Mouse (Mus musculus): ENCODE measurements at regions not wholly inside any gene's neighbourhood (a gene's known extent, or its start where the extent isn't known, plus 50 kb on each side); places are given as distances from the start of the nearest gene placed in this dataset.

DNA sequence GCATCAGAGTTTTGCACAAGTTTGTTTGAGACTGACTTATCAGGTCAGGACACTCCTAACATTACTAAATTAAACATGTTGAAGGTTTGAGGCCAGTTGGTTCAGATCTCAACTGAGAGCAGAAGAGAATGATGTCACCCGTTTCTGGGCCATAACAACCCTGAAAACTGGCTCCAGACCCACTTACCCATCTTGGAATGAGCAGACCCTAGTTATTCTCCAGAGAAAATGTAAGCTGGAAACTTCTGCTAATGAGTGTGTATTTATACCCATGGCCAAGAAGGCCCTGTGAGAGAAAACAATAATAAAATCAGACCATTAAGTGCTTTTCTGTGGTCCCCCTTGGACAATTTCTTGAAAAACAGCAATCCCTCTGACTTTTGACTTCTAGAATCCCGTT is 282.4 kb upstream of the Nfe2l3 start:
- TF ChIP-seq POLR2A (IDR thresholded peaks at IDR 0.05; ENCODE audit: low read depth, low read length) (no peak), CTCF (conservative IDR thresholded peaks at IDR 0.05; ENCODE audit: insufficient read depth, insufficient read length, low read depth, low read length) (no peak)

Measured in kidney, adult 2 months (tissue).